Mouse (Mus musculus) myocyte (in vitro differentiated cells): ENCODE data around the gene Akain1.

Source experiments
- E2F4 ChIP-seq: IDR thresholded peaks from one replicate; pipeline ENCODE4 v1.6.1; 2011; ENCODE audit warnings: mild to moderate bottlenecking, control low read depth, moderate library complexity; ENCODE audit not compliant: insufficient read depth
- MAX ChIP-seq: IDR thresholded peaks from one replicate; pipeline ENCODE4 v1.6.1; 2011; ENCODE audit warnings: low read depth, mild to moderate bottlenecking, control low read depth
- MYOG ChIP-seq, 3 experiments: IDR thresholded peaks; one replicate each; pipeline ENCODE4 v1.6.1; 2011; ENCODE audit warnings: control low read depth in 2 of 3, low read depth in 2 of 3, mild to moderate bottlenecking in 2 of 3; ENCODE audit not compliant: insufficient read length in 2 of 3, control insufficient read depth in 1 of 3, insufficient read depth in 1 of 3
- POLR2A ChIP-seq: IDR thresholded peaks from one replicate; pipeline ENCODE4 v1.6.1; 2011; ENCODE audit warnings: low read depth, mild to moderate bottlenecking, control low read depth, moderate library complexity; ENCODE audit not compliant: insufficient read length
- POLR2AphosphoS2 ChIP-seq: IDR thresholded peaks from one replicate; pipeline ENCODE4 v1.6.1; 2011; ENCODE audit warnings: low read depth, control low read depth; ENCODE audit not compliant: insufficient read length

DNA sequence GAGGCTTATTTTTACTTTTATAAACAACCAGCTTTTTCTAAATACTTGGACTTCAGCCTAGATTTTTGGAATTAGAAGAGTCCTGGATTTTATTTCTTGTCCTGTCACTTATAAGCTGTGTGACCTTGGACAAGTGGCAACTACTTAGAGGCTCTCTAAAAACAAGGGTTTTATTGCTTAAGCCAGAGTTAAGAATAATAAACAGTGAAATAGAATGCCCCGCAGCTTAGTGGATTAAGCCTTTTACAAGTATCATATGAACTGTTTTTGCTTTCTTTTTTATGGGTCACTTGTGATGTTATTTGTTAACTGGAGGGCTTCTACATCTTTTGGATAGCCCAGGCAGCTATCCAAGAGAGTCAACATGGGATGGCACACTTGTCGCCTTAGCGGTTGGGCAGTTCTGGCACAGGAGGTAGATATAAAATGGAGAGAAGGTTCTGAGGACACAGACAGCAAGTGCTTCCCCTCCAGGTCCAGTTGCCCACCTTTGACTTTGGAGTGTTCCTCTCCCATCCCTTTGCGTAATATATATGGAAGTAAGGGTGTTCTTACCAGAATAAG, 77.3 kb downstream of the Akain1 start:
- TF ChIP-seq E2F4 (no peak), POLR2A (no peak), MAX (no peak), MYOG (IDR thresholded peaks at IDR 0.05; ENCODE audit: control insufficient read depth in 1 of 3, insufficient read depth in 1 of 3, insufficient read length in 2 of 3, low read depth in 2 of 3) (no peak), POLR2AphosphoS2 (no peak)
